Mouse (Mus musculus) hindbrain, embryonic 14.5 days (tissue): ENCODE measurements around the gene Slc29a2. TPM values are rescaled to one million over a fixed set of nuclear protein-coding genes. Genes with fewer than 3 reads are reported as not detected.

ENCODE experiments used
- ATAC-seq: fragments of 200-750 bp; cut with Nextera tagmentation; 2 replicates; pipeline ENCODE4 v1.8.0; 2017; ENCODE audit warnings: moderate number of reproducible peaks, mild to moderate bottlenecking, moderate TSS enrichment, moderate library complexity; ENCODE audit not compliant: low FRiP score
- DNase-seq: peaks from one replicate; pipeline ENCODE4 v3.0.0-alpha.2; 2015; ENCODE audit warnings: low spot score
- H3K27ac ChIP-seq: fragments of 300-500 bp; sonication (generic); 2 replicates; pipeline ENCODE4 v1.5.1; 2014; ENCODE audit warnings: mild to moderate bottlenecking, moderate library complexity
- H3K27me3 ChIP-seq: fragments of 300-500 bp; sonication (generic); 2 replicates; pipeline ENCODE4 v1.6.1; 2014; ENCODE audit warnings: mild to moderate bottlenecking, low read length, mixed read lengths; ENCODE audit not compliant: control insufficient read depth, insufficient read depth
- H3K36me3 ChIP-seq: fragments of 300-500 bp; sonication (generic); replicated peaks from 2 replicates; pipeline ENCODE4 v1.6.1; 2014; ENCODE audit not compliant: control insufficient read depth, insufficient read depth
- H3K4me1 ChIP-seq: fragments of 300-500 bp; sonication (generic); replicated peaks from 2 replicates; pipeline ENCODE4 v1.6.1; 2014; ENCODE audit warnings: antibody characterized with exemption, low read length, mixed read lengths; ENCODE audit not compliant: control insufficient read depth, insufficient read depth
- H3K4me2 ChIP-seq: fragments of 300-500 bp; sonication (generic); replicated peaks from 2 replicates; pipeline ENCODE4 v1.6.1; 2014; ENCODE audit warnings: mild to moderate bottlenecking, moderate library complexity
- H3K4me3 ChIP-seq: fragments of 300-500 bp; sonication (generic); replicated peaks from 2 replicates; pipeline ENCODE4 v1.5.1; 2014; ENCODE audit warnings: mild to moderate bottlenecking, low read length
- H3K9ac ChIP-seq: fragments of 300-500 bp; sonication (generic); 2 replicates; pipeline ENCODE4 v1.6.1; 2014
- H3K9me3 ChIP-seq: fragments of 300-500 bp; sonication (generic); 2 replicates; pipeline ENCODE4 v1.6.1; 2016; ENCODE audit warnings: low read length; ENCODE audit not compliant: control insufficient read depth
- WGBS: fragments of 180-500 bp; shearing (Covaris S2); extraction: QIAGEN DNeasy Blood & Tissue Kit; methylation state at CpG from one replicate; pipeline ENCODE4 v1.1.7; 2014; 5-methylcytosine and 5-hydroxymethylcytosine counted together
- polyA plus RNA-seq: library from polyadenylated mRNA; unstranded; fragments of >200 nt; fragmentation: Nextera tagmentation; extraction: Ambion mirVana; gene quantifications from 2 replicates; pipeline ENCODE4 v1.2.1, GENCODE M21; 2014

Gene Slc29a2
- polyA plus RNA-seq, 1 experiment from 2014 or later, result 9.9 TPM

DNA sequence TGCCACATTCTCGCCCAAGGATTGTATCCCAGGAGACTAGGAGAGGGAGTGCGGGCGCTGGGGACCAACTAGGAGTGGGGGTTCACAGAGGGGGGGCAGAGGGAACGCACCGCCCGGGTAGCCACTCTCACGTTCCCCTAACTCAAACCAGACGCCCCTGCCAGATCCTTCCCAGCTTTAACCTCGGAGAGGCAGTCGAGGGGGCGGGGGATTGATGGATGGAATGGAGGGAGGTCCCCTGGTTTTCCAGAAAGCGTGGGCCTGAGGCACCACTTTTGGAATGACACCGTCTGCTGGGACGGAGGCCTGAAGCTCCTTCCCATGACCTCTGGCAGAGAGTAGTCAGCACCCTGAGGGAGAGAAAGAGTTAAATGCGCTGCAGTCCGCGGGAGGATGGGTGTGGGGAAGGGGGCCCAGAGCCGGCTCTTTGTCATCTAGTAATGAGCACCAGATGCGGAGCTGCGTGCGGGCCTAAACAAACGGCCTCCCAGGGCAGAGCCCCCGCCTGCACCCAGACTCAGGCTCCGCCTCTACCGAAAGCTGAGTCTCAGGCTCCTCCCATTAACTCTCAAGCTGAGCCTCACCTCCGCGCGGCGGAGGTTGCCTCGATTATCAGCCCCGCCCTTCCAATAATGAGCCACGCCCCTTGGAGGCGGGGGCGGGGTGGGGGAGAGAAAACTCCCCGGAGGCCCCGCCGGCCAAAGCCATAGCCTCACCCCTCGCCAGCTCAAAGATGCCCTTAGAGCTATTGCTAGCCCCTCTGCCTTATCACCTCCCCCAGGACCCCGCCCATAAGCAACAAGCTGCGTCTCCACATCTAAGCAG is 48.1 kb downstream of the Slc29a2 start:
- peaks cover 20% of the 10 kb centered on the region; the same call in 1 of the 2 replicates for H3K27me3 ChIP-seq
- peak overlapping the region; percentile 47 for H3K9ac ChIP-seq
- under 1% methylated on average over 40 of the region's 40 CpGs for WGBS
- peak overlapping the region; percentile 40 for H3K4me3 ChIP-seq
- ATAC-seq (peak; percentile 73), DNase-seq (peak; percentile 70)
- no peaks in the 10 kb centered on the region for H3K9me3 ChIP-seq
- H3K4me1 ChIP-seq, result peaks cover 22% of the 10 kb centered on the region
- no peaks in the 10 kb centered on the region for H3K36me3 ChIP-seq
- peak overlapping the region; percentile 46; the same call in 1 of the 2 replicates for H3K27ac ChIP-seq
- peak overlapping the region; percentile 59 for H3K4me2 ChIP-seq

DNA sequence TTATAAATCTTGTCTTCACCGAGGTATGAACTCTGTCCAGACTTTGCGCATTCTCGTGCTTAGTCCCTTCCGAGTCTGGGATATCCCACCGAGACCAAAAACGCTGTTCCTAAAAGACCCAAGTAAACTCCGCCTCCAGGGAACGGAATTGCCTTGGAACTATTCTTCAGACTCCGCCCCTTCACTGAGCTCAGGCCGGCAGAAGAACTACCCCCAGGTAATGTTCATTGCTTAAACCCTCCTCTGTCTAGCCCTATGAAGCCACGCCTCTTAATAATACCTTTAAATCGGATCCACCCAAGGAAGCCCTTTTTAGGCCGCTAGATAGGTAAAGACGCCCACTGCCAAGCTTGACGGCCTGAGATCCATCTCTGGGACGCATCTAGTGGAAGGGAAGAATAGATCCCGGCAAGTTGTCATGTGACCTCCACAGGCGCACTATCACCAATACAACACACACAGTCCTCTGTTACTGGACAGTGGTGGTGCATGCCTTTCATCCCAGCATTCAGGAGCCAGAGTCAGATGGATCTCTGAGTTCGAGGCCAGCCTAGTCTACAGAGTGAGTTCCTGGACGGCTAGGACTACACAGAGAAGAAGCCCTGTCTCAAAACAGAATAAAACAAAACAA is 48.8 kb downstream of the Slc29a2 start:
- Histone ChIP-seq H3K4me3 (peak overlapping the region; percentile 40), H3K9ac (peak overlapping the region; percentile 47), H3K36me3 (no peaks in the 10 kb centered on the region), H3K27me3 (peaks cover 13% of the 10 kb centered on the region; the same call in 1 of the 2 replicates), H3K27ac (no peak overlapping the region), H3K4me1 (peaks cover 17% of the 10 kb centered on the region), H3K9me3 (no peaks in the 10 kb centered on the region), H3K4me2 (peak overlapping the region; percentile 59)
- 3% methylated on average over 20 of the region's 20 CpGs for WGBS
- DNase-seq (no peak), ATAC-seq (no peak; the same call in 1 of the 2 replicates)

DNA sequence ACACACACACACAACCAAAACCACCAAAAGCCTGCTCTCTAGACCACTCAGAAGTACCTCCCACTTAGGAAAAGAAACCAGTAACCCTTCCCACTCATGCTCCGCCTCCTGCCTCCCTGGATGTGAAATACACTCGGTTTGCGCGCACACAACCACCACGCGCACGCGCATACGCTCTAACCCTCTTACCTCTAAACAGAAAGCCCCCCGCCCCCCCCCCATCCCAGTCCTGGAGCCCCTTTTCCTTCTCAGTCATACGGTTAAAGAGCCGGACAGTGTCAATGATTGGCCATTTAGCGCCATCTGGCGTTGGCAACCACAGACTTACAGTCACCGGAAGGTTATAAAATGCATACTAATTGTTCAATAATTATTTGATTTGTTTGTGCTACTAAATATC is 49.4 kb downstream of the Slc29a2 start:
- H3K36me3 ChIP-seq, result no peaks in the 10 kb centered on the region
- WGBS, result 2% methylated on average over 15 of the region's 15 CpGs
- no peaks in the 10 kb centered on the region for H3K9me3 ChIP-seq
- H3K4me2 ChIP-seq, result peak overlapping the region; percentile 59
- no peak overlapping the region for H3K9ac ChIP-seq
- no peak for ATAC-seq
- no peak overlapping the region for H3K27ac ChIP-seq
- peaks cover 12% of the 10 kb centered on the region; the same call in 1 of the 2 replicates for H3K27me3 ChIP-seq
- H3K4me1 ChIP-seq, result peaks cover 13% of the 10 kb centered on the region
- peak; percentile 77 for DNase-seq
- H3K4me3 ChIP-seq, result 0 out of 2 replicates have a peak overlapping the region, but pooled peaks have one; percentile 40

DNA sequence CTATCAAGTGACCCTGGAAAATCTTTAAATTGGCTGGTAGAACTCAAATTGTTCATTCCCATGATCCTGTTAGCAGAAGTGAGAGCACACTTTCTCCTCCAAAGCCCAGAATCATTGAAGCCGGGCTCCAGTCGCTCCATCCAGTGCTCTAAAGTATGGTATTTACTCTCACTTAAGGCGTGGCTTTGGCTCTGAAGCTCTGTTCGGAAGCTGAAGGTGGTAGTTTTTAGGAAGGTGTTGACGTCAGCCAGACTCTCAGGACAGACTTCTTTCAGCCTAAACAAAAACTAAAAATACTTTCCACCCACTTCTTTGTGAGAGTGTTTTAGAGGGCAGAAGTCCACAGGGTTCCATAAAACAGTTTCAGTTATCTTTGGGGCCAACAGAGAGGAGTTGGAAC is 49.9 kb downstream of the Slc29a2 start:
- Histone ChIP-seq H3K4me3 (no peak overlapping the region), H3K27ac (no peak overlapping the region), H3K9me3 (no peaks in the 10 kb centered on the region), H3K36me3 (no peaks in the 10 kb centered on the region), H3K4me2 (no peak overlapping the region), H3K9ac (no peak overlapping the region), H3K4me1 (peaks cover 8% of the 10 kb centered on the region), H3K27me3 (peaks cover 7% of the 10 kb centered on the region; the same call in 1 of the 2 replicates)
- ATAC-seq (no peak), DNase-seq (no peak)
- 47% methylated on average over 5 of the region's 5 CpGs for WGBS

DNA sequence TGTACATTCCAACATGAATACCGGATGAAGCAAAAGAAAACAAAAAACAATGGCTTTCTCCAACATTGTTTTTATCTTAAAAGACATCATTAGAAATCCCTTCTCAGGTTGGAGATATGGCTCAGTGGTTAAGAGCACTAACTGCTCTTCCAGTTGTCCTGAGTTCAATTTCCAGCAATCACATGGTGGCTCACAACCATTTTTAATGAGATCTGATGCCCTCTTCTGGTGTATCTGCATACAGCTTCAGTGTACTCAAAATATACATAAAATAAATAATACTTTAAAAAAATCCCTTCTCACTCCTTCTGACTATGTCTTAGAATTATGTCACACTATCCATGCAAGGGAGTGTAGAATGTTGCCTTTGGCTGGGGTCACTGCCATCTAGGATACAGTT is 55.6 kb downstream of the Slc29a2 start:
- Histone ChIP-seq H3K27me3 (peaks cover 37% of the 10 kb centered on the region), H3K36me3 (no peaks in the 10 kb centered on the region; the same call in 1 of the 2 replicates), H3K27ac (no peak overlapping the region), H3K4me3 (no peak overlapping the region), H3K9ac (no peak overlapping the region), H3K4me2 (no peak overlapping the region), H3K4me1 (no peaks in the 10 kb centered on the region), H3K9me3 (no peaks in the 10 kb centered on the region)
- WGBS, result 97% methylated on average over 1 of the region's 1 CpGs
- DNase-seq, result no peak
- no peak for ATAC-seq

Other genes with a start within 250 kb of the Slc29a2 start
- 78.9 and 82.7 TPM in 2 replicates for gene Rbm4, start 230.0 kb upstream of the Slc29a2 start, polyA plus RNA-seq
- gene Gm21992, start 212.2 kb upstream of the Slc29a2 start, polyA plus RNA-seq, result 8.6 and 10.5 TPM in 2 replicates
- 56.3 and 62.8 TPM in 2 replicates for gene Rbm14, start 212.2 kb upstream of the Slc29a2 start, polyA plus RNA-seq
- gene Ccs, start 184.5 kb upstream of the Slc29a2 start, polyA plus RNA-seq, result 31.9 and 41.4 TPM in 2 replicates
- 0.71 and 0.81 TPM in 2 replicates for gene Ccdc87, start 184.5 kb upstream of the Slc29a2 start, polyA plus RNA-seq
- gene Ctsf, start 168.7 kb upstream of the Slc29a2 start, polyA plus RNA-seq, result 68.8 and 74.4 TPM in 2 replicates
- 2.9 and 3.2 TPM in 2 replicates for gene Actn3, start 146.0 kb upstream of the Slc29a2 start, polyA plus RNA-seq
- 17.0 and 17.7 TPM in 2 replicates for gene Zdhhc24, start 145.2 kb upstream of the Slc29a2 start, polyA plus RNA-seq
- gene Bbs1, start 117.2 kb upstream of the Slc29a2 start, polyA plus RNA-seq, result 12.5 and 12.9 TPM in 2 replicates
- 90.7 and 95.7 TPM in 2 replicates for gene Dpp3, start 95.6 kb upstream of the Slc29a2 start, polyA plus RNA-seq
- 9.5 and 11.6 TPM in 2 replicates for gene Peli3, start 80.7 kb upstream of the Slc29a2 start, polyA plus RNA-seq
- gene Mrpl11, start 61.7 kb upstream of the Slc29a2 start, polyA plus RNA-seq, result 119 TPM in 2 replicates
- gene Npas4, start 33.5 kb upstream of the Slc29a2 start, polyA plus RNA-seq, result 0.23 and 0.31 TPM in 2 replicates
- 93.7 and 101 TPM in 2 replicates for gene B4gat1, start 15.0 kb downstream of the Slc29a2 start, polyA plus RNA-seq
- gene AC124502.3, start 15.0 kb downstream of the Slc29a2 start, polyA plus RNA-seq, result 1.4 and 1.9 TPM in 2 replicates
- gene Brms1, start 17.5 kb downstream of the Slc29a2 start, polyA plus RNA-seq, result 28.6 and 29.5 TPM in 2 replicates
- gene Rin1, start 26.6 kb downstream of the Slc29a2 start, polyA plus RNA-seq, result 1.1 and 1.4 TPM in 2 replicates
- 23.8 and 26.4 TPM in 2 replicates for gene Cd248, start 44.2 kb downstream of the Slc29a2 start, polyA plus RNA-seq
- 20.7 and 23.8 TPM in 2 replicates for gene Tmem151a, start 61.7 kb downstream of the Slc29a2 start, polyA plus RNA-seq
- 62.4 and 72.6 TPM in 2 replicates for gene Yif1a, start 64.7 kb downstream of the Slc29a2 start, polyA plus RNA-seq
- gene Cnih2, start 74.7 kb downstream of the Slc29a2 start, polyA plus RNA-seq, result 485 and 502 TPM in 2 replicates
- 210 and 213 TPM in 2 replicates for gene Rab1b, start 83.2 kb downstream of the Slc29a2 start, polyA plus RNA-seq
- 72.7 and 72.9 TPM in 2 replicates for gene Klc2, start 94.7 kb downstream of the Slc29a2 start, polyA plus RNA-seq
- gene Pacs1, start 249.3 kb downstream of the Slc29a2 start, polyA plus RNA-seq, result 54.3 and 59.7 TPM in 2 replicates